Comparison of ENCODE assay signal across 26 mouse cellular contexts in the genomic region with DNA sequence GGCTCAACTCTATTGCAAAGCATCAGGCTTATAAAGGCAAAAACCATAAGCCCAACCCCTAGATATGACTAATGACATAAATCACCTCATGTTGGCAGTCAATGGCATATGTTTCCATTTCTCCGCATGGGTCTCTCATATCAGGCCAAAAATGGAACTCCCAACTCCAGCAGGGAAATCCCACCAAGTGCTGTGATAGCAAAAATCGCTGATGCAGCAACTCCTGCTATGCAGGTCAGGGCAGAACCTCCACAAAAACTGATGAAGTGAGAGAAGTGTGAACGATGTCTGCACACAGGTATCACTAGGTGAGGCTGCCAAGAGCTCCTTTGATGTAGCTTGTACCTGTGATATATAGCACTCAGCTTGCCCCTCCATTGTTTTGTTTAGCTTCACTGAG.
"Had no signal": no experiment of that assay in that cellular context is flagged by ENCODE, and none has a peak within 500 bp of the region (broad histone marks: within the 10 kb centered on the region; RNA-seq: fewer than 3 reads in every experiment).

No protein-coding gene starts in this region.

- H3K4me1 ChIP-seq: embryonic facial prominence, embryonic 10.5 days; embryonic facial prominence, embryonic 12.5 days; embryonic facial prominence, embryonic 13.5 days; embryonic facial prominence, embryonic 15.5 days; forebrain, embryonic 10.5 days; forebrain, embryonic 12.5 days; forebrain, embryonic 13.5 days had no signal

- DNase-seq: cerebellum, adult 9-11 months; cerebellum, postnatal 10 days; cerebellum, postnatal 14 days; cerebellum, postnatal 25 days; cerebellum, postnatal 36 days; embryo, embryonic 11 days; forebrain, postnatal 0 days; gastrocnemius, adult 2 months; gastrocnemius, postnatal 10 days; gastrocnemius, postnatal 14 days; gastrocnemius, postnatal 25 days; gastrocnemius, postnatal 36 days; heart, adult 11 months; heart, adult 18-20 months; heart, adult 2 months had no signal

- H3K9ac ChIP-seq: embryonic facial prominence, embryonic 12.5 days; embryonic facial prominence, embryonic 13.5 days; embryonic facial prominence, embryonic 15.5 days; forebrain, embryonic 12.5 days; forebrain, embryonic 13.5 days; forebrain, embryonic 15.5 days; forebrain, postnatal 0 days had no signal

- H3K27me3 ChIP-seq: embryonic facial prominence, embryonic 12.5 days; embryonic facial prominence, embryonic 13.5 days; embryonic facial prominence, embryonic 15.5 days; forebrain, embryonic 12.5 days; forebrain, embryonic 13.5 days; forebrain, embryonic 15.5 days had no signal

- ATAC-seq: forebrain, embryonic 13.5 days; forebrain, embryonic 14.5 days; forebrain, embryonic 15.5 days; forebrain, embryonic 16.5 days; forebrain, postnatal 0 days had no signal

- H3K9me3 ChIP-seq: embryonic facial prominence, embryonic 10.5 days; embryonic facial prominence, embryonic 12.5 days; embryonic facial prominence, embryonic 15.5 days; forebrain, embryonic 10.5 days; forebrain, embryonic 12.5 days; forebrain, embryonic 13.5 days; forebrain, embryonic 15.5 days had no signal

- H3K4me2 ChIP-seq: embryonic facial prominence, embryonic 12.5 days; embryonic facial prominence, embryonic 13.5 days; embryonic facial prominence, embryonic 15.5 days; forebrain, embryonic 12.5 days; forebrain, embryonic 13.5 days; forebrain, embryonic 15.5 days had no signal

- H3K4me3 ChIP-seq: embryonic facial prominence, embryonic 10.5 days; embryonic facial prominence, embryonic 12.5 days; embryonic facial prominence, embryonic 13.5 days; embryonic facial prominence, embryonic 15.5 days; erythroblast, embryonic 14.5 days; forebrain, embryonic 10.5 days; forebrain, embryonic 12.5 days; forebrain, embryonic 13.5 days; forebrain, embryonic 15.5 days; gastrocnemius, adult 2 months; heart, adult 2 months had no signal

- H3K27ac ChIP-seq: embryonic facial prominence, embryonic 10.5 days; embryonic facial prominence, embryonic 12.5 days; embryonic facial prominence, embryonic 13.5 days; embryonic facial prominence, embryonic 15.5 days; forebrain, embryonic 10.5 days; forebrain, embryonic 12.5 days; forebrain, embryonic 13.5 days; forebrain, embryonic 15.5 days; gastrocnemius, adult 2 months; heart, adult 2 months had no signal

- H3K36me3 ChIP-seq: embryonic facial prominence, embryonic 10.5 days; embryonic facial prominence, embryonic 12.5 days; embryonic facial prominence, embryonic 13.5 days; embryonic facial prominence, embryonic 15.5 days; forebrain, embryonic 10.5 days; forebrain, embryonic 12.5 days; forebrain, embryonic 15.5 days had no signal
